Mouse (Mus musculus): ENCODE data around the gene Usp32. TPM values are rescaled to one million over a fixed set of nuclear protein-coding genes. Genes with fewer than 3 reads are reported as not detected.

The Usp32 gene
- polyA plus RNA-seq, 1 experiment from 2014 or later: 5.0 TPM

GRCm38 (mm10) chr11:85003566-85003965 lies 136.4 kb downstream of the Usp32 start:
- H3K27me3 ChIP-seq (ENCODE audit: control insufficient read depth, insufficient read depth, low read length): no peaks in the 10 kb centered on the region
- no peak overlapping the region for H3K4me3 ChIP-seq (replicated peaks; ENCODE audit: low read length)
- H3K36me3 ChIP-seq (ENCODE audit: control insufficient read depth, insufficient read depth, low read length): no peaks in the 10 kb centered on the region
- no peak for ATAC-seq (ENCODE audit: insufficient read depth, low FRiP score)
- H3K9ac ChIP-seq (ENCODE audit: low read length): no peak overlapping the region
- H3K4me1 ChIP-seq (ENCODE audit: control insufficient read depth, insufficient read depth, low read length): no peaks in the 10 kb centered on the region; the same call in 1 of the 2 replicates
- H3K9me3 ChIP-seq (replicated peaks; ENCODE audit: control insufficient read depth, low read length): no peaks in the 10 kb centered on the region
- no peak overlapping the region for H3K4me2 ChIP-seq (ENCODE audit: low read depth, low read length)
- no peak overlapping the region for H3K27ac ChIP-seq (ENCODE audit: low read length)
- 91% methylated on average over 3 of the region's 3 CpGs for WGBS

GRCm38 (mm10) chr11:84995241-84995640 lies 144.7 kb downstream of the Usp32 start:
- Histone ChIP-seq H3K4me1 (ENCODE audit: control insufficient read depth, insufficient read depth, low read length) (no peaks in the 10 kb centered on the region; the same call in 1 of the 2 replicates), H3K27ac (ENCODE audit: low read length) (no peak overlapping the region), H3K4me2 (ENCODE audit: low read depth, low read length) (no peak overlapping the region), H3K9me3 (replicated peaks; ENCODE audit: control insufficient read depth, low read length) (no peaks in the 10 kb centered on the region), H3K27me3 (ENCODE audit: control insufficient read depth, insufficient read depth, low read length) (no peaks in the 10 kb centered on the region), H3K36me3 (ENCODE audit: control insufficient read depth, insufficient read depth, low read length) (peaks cover 7% of the 10 kb centered on the region; the same call in 1 of the 2 replicates), H3K9ac (ENCODE audit: low read length) (no peak overlapping the region), H3K4me3 (replicated peaks; ENCODE audit: low read length) (no peak overlapping the region)
- WGBS: 93% methylated on average over 1 of the region's 1 CpGs
- no peak for ATAC-seq (ENCODE audit: insufficient read depth, low FRiP score)

GRCm38 (mm10) chr11:84992996-84993395 lies 147.0 kb downstream of the Usp32 start:
- no peak overlapping the region for H3K9ac ChIP-seq (ENCODE audit: low read length)
- 89% methylated on average over 1 of the region's 1 CpGs for WGBS
- H3K4me1 ChIP-seq (ENCODE audit: control insufficient read depth, insufficient read depth, low read length): no peaks in the 10 kb centered on the region
- H3K27me3 ChIP-seq (ENCODE audit: control insufficient read depth, insufficient read depth, low read length): no peaks in the 10 kb centered on the region
- no peak overlapping the region for H3K4me3 ChIP-seq (replicated peaks; ENCODE audit: low read length)
- peaks cover 7% of the 10 kb centered on the region; the same call in 1 of the 2 replicates for H3K36me3 ChIP-seq (ENCODE audit: control insufficient read depth, insufficient read depth, low read length)
- no peaks in the 10 kb centered on the region for H3K9me3 ChIP-seq (replicated peaks; ENCODE audit: control insufficient read depth, low read length)
- no peak overlapping the region for H3K4me2 ChIP-seq (ENCODE audit: low read depth, low read length)
- ATAC-seq (ENCODE audit: insufficient read depth, low FRiP score): no peak
- no peak overlapping the region for H3K27ac ChIP-seq (ENCODE audit: low read length)

- WGBS: 90% methylated on average over 3 of the region's 3 CpGs
- no peaks in the 10 kb centered on the region for H3K4me1 ChIP-seq (ENCODE audit: control insufficient read depth, insufficient read depth, low read length)
- peaks cover 12% of the 10 kb centered on the region; the same call in 1 of the 2 replicates for H3K36me3 ChIP-seq (ENCODE audit: control insufficient read depth, insufficient read depth, low read length)
- no peak overlapping the region for H3K4me2 ChIP-seq (ENCODE audit: low read depth, low read length)
- ATAC-seq (ENCODE audit: insufficient read depth, low FRiP score): no peak
- no peak overlapping the region for H3K4me3 ChIP-seq (replicated peaks; ENCODE audit: low read length)
- H3K9ac ChIP-seq (ENCODE audit: low read length): no peak overlapping the region
- no peak overlapping the region for H3K27ac ChIP-seq (ENCODE audit: low read length)
- H3K27me3 ChIP-seq (ENCODE audit: control insufficient read depth, insufficient read depth, low read length): no peaks in the 10 kb centered on the region
- H3K9me3 ChIP-seq (replicated peaks; ENCODE audit: control insufficient read depth, low read length): no peaks in the 10 kb centered on the region
These were observed 151.5 kb downstream of the Usp32 start for GRCm38 (mm10) chr11:84988341-84988919.

GRCm38 (mm10) chr11:84985421-84985820 lies 154.5 kb downstream of the Usp32 start:
- H3K4me3 ChIP-seq (replicated peaks; ENCODE audit: low read length): no peak overlapping the region
- H3K27me3 ChIP-seq (ENCODE audit: control insufficient read depth, insufficient read depth, low read length): no peaks in the 10 kb centered on the region
- no peaks in the 10 kb centered on the region for H3K4me1 ChIP-seq (ENCODE audit: control insufficient read depth, insufficient read depth, low read length)
- no peak overlapping the region for H3K27ac ChIP-seq (ENCODE audit: low read length)
- ATAC-seq (ENCODE audit: insufficient read depth, low FRiP score): no peak
- H3K9ac ChIP-seq (ENCODE audit: low read length): no peak overlapping the region
- H3K9me3 ChIP-seq (replicated peaks; ENCODE audit: control insufficient read depth, low read length): no peaks in the 10 kb centered on the region
- WGBS: 90% methylated on average over 6 of the region's 6 CpGs
- H3K36me3 ChIP-seq (ENCODE audit: control insufficient read depth, insufficient read depth, low read length): 0 out of 2 replicates have a peak, but pooled peaks cover 6% of the 10 kb centered on the region
- H3K4me2 ChIP-seq (ENCODE audit: low read depth, low read length): no peak overlapping the region

- H3K4me1 ChIP-seq (ENCODE audit: control insufficient read depth, insufficient read depth, low read length): no peaks in the 10 kb centered on the region
- H3K4me3 ChIP-seq (replicated peaks; ENCODE audit: low read length): no peak overlapping the region
- H3K27ac ChIP-seq (ENCODE audit: low read length): no peak overlapping the region
- H3K9me3 ChIP-seq (replicated peaks; ENCODE audit: control insufficient read depth, low read length): no peaks in the 10 kb centered on the region
- no peak overlapping the region for H3K4me2 ChIP-seq (ENCODE audit: low read depth, low read length)
- no peaks in the 10 kb centered on the region for H3K27me3 ChIP-seq (ENCODE audit: control insufficient read depth, insufficient read depth, low read length)
- H3K36me3 ChIP-seq (ENCODE audit: control insufficient read depth, insufficient read depth, low read length): 0 out of 2 replicates have a peak, but pooled peaks cover 4% of the 10 kb centered on the region
- H3K9ac ChIP-seq (ENCODE audit: low read length): no peak overlapping the region
- 58% methylated on average over 2 of the region's 2 CpGs for WGBS
- no peak for ATAC-seq (ENCODE audit: insufficient read depth, low FRiP score)
These were observed 159.3 kb downstream of the Usp32 start for GRCm38 (mm10) chr11:84980697-84981096.

GRCm38 (mm10) chr11:84979351-84979750 lies 160.6 kb downstream of the Usp32 start:
- H3K4me3 ChIP-seq (replicated peaks; ENCODE audit: low read length): no peak overlapping the region
- ATAC-seq (ENCODE audit: insufficient read depth, low FRiP score): no peak

GRCm38 (mm10) chr11:84978113-84978512 lies 161.8 kb downstream of the Usp32 start:
- Histone ChIP-seq H3K27ac (ENCODE audit: low read length) (no peak overlapping the region), H3K36me3 (ENCODE audit: control insufficient read depth, insufficient read depth, low read length) (no peaks in the 10 kb centered on the region), H3K27me3 (ENCODE audit: control insufficient read depth, insufficient read depth, low read length) (no peaks in the 10 kb centered on the region), H3K4me2 (ENCODE audit: low read depth, low read length) (no peak overlapping the region), H3K9ac (ENCODE audit: low read length) (no peak overlapping the region), H3K9me3 (replicated peaks; ENCODE audit: control insufficient read depth, low read length) (no peaks in the 10 kb centered on the region), H3K4me3 (replicated peaks; ENCODE audit: low read length) (no peak overlapping the region), H3K4me1 (ENCODE audit: control insufficient read depth, insufficient read depth, low read length) (no peaks in the 10 kb centered on the region)
- no peak for ATAC-seq (ENCODE audit: insufficient read depth, low FRiP score)
- 45% methylated on average over 2 of the region's 2 CpGs for WGBS

More at GRCm38 (mm10) chr11:84979351-84979750, 160.6 kb downstream of the Usp32 start:
- Histone ChIP-seq H3K4me2 (ENCODE audit: low read depth, low read length) (no peak overlapping the region), H3K36me3 (ENCODE audit: control insufficient read depth, insufficient read depth, low read length) (0 out of 2 replicates have a peak, but pooled peaks cover 4% of the 10 kb centered on the region), H3K27me3 (ENCODE audit: control insufficient read depth, insufficient read depth, low read length) (no peaks in the 10 kb centered on the region), H3K27ac (ENCODE audit: low read length) (no peak overlapping the region), H3K9me3 (replicated peaks; ENCODE audit: control insufficient read depth, low read length) (no peaks in the 10 kb centered on the region), H3K9ac (ENCODE audit: low read length) (no peak overlapping the region), H3K4me1 (ENCODE audit: control insufficient read depth, insufficient read depth, low read length) (no peaks in the 10 kb centered on the region)
- 41% methylated on average over 1 of the region's 1 CpGs for WGBS

- H3K4me3 ChIP-seq (replicated peaks; ENCODE audit: low read length): no peak overlapping the region
- ATAC-seq (ENCODE audit: insufficient read depth, low FRiP score): no peak
- H3K27ac ChIP-seq (ENCODE audit: low read length): no peak overlapping the region
- H3K36me3 ChIP-seq (ENCODE audit: control insufficient read depth, insufficient read depth, low read length): no peaks in the 10 kb centered on the region
- H3K27me3 ChIP-seq (ENCODE audit: control insufficient read depth, insufficient read depth, low read length): no peaks in the 10 kb centered on the region
- H3K9me3 ChIP-seq (replicated peaks; ENCODE audit: control insufficient read depth, low read length): no peaks in the 10 kb centered on the region
- whole genome bisulfite sequencing: 82% methylated on average over 3 of the region's 3 CpGs
- H3K4me1 ChIP-seq (ENCODE audit: control insufficient read depth, insufficient read depth, low read length): no peaks in the 10 kb centered on the region
- H3K4me2 ChIP-seq (ENCODE audit: low read depth, low read length): no peak overlapping the region
- H3K9ac ChIP-seq (ENCODE audit: low read length): no peak overlapping the region
These were observed 162.5 kb downstream of the Usp32 start for GRCm38 (mm10) chr11:84977385-84977952.
